Mouse (Mus musculus) CH12.LX (cell line): ENCODE data around the gene Btbd16.

ENCODE experiments used
- CHD2 ChIP-seq: IDR thresholded peaks from 2 replicates; pipeline ENCODE4 v1.6.1; 2011; ENCODE audit warnings: low read length, improper control_type of control experiment
- CTCF ChIP-seq, 2 experiments: IDR thresholded peaks in 1 of 2; conservative IDR thresholded peaks in 1 of 2; 2 replicates each; pipeline ENCODE4 v1.5.1; 2011 to 2012; ENCODE audit warnings: low read depth in 2 of 2, low read length in 2 of 2, improper control_type of control experiment in 1 of 2, inconsistent platforms in 1 of 2, mild to moderate bottlenecking in 1 of 2, moderate library complexity in 1 of 2
- KAT2A ChIP-seq: IDR thresholded peaks from 2 replicates; pipeline ENCODE4 v1.6.1; 2012; ENCODE audit warnings: low read length, improper control_type of control experiment, inconsistent platforms; ENCODE audit not compliant: insufficient replicate concordance
- MEF2A ChIP-seq: IDR thresholded peaks from 2 replicates; pipeline ENCODE4 v1.6.1; 2014; ENCODE audit warnings: low read depth, mild to moderate bottlenecking, inconsistent platforms, low read length, improper control_type of control experiment, borderline replicate concordance
- NRF1 ChIP-seq: IDR thresholded peaks from 2 replicates; pipeline ENCODE4 v1.6.1; 2014; ENCODE audit warnings: low read depth, mild to moderate bottlenecking, inconsistent platforms, low read length, improper control_type of control experiment, moderate library complexity
- TCF12 ChIP-seq: IDR thresholded peaks from 2 replicates; pipeline ENCODE4 v1.6.1; 2014; ENCODE audit warnings: low read depth, mild to moderate bottlenecking, inconsistent platforms, low read length, improper control_type of control experiment
- UBTF ChIP-seq: IDR thresholded peaks from 2 replicates; pipeline ENCODE4 v1.6.1; 2012; ENCODE audit warnings: low read depth, mild to moderate bottlenecking, inconsistent platforms, low read length, improper control_type of control experiment, moderate library complexity
- USF1 ChIP-seq: IDR thresholded peaks from 2 replicates; pipeline ENCODE4 v1.6.1; 2014; ENCODE audit warnings: low read depth, mild to moderate bottlenecking, inconsistent platforms, low read length, improper control_type of control experiment
- USF2 ChIP-seq: conservative IDR thresholded peaks from 2 replicates; pipeline ENCODE4 v1.6.1; 2011; ENCODE audit warnings: low read depth, low read length, improper control_type of control experiment
- ZKSCAN1 ChIP-seq: IDR thresholded peaks from 2 replicates; pipeline ENCODE4 v1.6.1; 2012; ENCODE audit warnings: low read depth, inconsistent platforms, low read length, improper control_type of control experiment, borderline replicate concordance
- ZMIZ1 ChIP-seq: IDR thresholded peaks from 2 replicates; pipeline ENCODE4 v1.6.1; 2012; ENCODE audit warnings: low read depth, mild to moderate bottlenecking, inconsistent platforms, low read length, improper control_type of control experiment
- ZNF384 ChIP-seq: IDR thresholded peaks from 2 replicates; pipeline ENCODE4 v1.6.1; 2012; ENCODE audit warnings: low read depth, low read length, improper control_type of control experiment, inconsistent platforms

DNA sequence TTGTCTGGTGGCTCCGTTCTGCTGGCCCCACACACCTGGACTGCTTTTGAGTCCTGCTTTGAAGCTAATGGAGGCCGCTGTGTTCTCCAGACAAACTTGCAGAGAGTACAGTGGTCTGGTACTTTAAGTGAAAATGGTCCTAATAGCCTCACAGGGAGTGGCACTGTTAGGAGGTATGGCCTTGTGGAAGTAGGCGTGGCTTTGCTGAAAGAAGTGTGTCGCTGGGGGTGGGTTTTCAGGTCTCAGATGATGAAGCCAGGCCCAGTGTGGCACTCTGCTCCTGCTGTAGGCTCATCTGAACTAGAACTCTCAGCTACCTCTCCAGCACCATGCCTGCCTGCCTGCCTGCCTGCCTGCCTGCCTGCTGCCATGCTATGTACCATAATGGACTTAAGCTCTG is 5.7 kb upstream of the Btbd16 start:
- TF ChIP-seq NRF1 (no peak), CTCF (conservative IDR thresholded peaks at IDR 0.05 in 1 of 2, IDR thresholded peaks at IDR 0.05 in 1 of 2; ENCODE audit: low read depth in 2 of 2, low read length in 2 of 2) (no peak), ZMIZ1 (no peak), UBTF (no peak), KAT2A (no peak), USF1 (no peak), MEF2A (no peak), USF2 (no peak), ZKSCAN1 (no peak), ZNF384 (no peak), TCF12 (no peak), CHD2 (no peak)
